ENCODE assay signal across 7 mouse cellular contexts in the genomic region with DNA sequence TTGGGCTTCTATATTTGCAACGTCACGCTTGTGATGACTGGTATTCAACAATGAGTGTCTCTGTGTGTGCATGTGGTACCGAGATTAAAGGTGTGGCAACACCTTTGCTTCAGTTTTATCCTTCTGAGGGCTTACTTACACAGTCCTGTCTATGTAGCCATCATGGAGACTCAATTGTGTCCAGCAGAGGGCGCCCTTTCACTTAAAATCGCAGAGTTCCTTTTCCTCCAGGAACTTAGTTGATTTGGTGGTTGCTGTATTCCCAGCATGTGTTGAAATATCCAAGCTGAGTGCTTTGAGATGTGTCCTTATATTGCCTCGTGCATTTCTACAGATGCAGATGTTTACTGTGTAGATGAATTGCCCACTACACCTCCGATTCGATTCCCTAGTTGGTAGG. TPM values are rescaled to one million over a fixed set of nuclear protein-coding genes. Genes with fewer than 3 reads are reported as not detected.
A peak's percentile ranks its signal among the peaks of the same experiment; 100 is the strongest.
DNase-seq lines count a peak whose midpoint lies in the region; ATAC-seq and TF ChIP-seq lines count a peak whose summit lies in the region.

No protein-coding gene starts in this region.

- H3K4me1 ChIP-seq in intestine, postnatal 0 days (replicated peaks; ENCODE audit: control insufficient read depth, insufficient read depth, low read length): 0 out of 2 replicates have a peak, but pooled peaks cover 16% of the 10 kb centered on the region
- no peaks in the 10 kb centered on the region; the same call in 1 of the 2 replicates for H3K4me1 ChIP-seq in midbrain, embryonic 11.5 days (ENCODE audit: control insufficient read depth, insufficient read depth, low read length)

- intact Hi-C loops in gastrocnemius, postnatal 36 days (cut with DNase I): loop anchor here (1.0 to 5.0 kb wide), 3 partner anchors 47 to 303 kb away; a partner anchor contains a TSS
- intact Hi-C loops in left cerebral cortex, postnatal 25 days (cut with DNase I): loop anchor here (1.0 to 5.0 kb wide), 3 partner anchors 160 to 304 kb away; a partner anchor contains a TSS

- no peak overlapping the region; the same call in 1 of the 2 replicates for H3K4me3 ChIP-seq in intestine, postnatal 0 days (ENCODE audit: low read depth, low read length)
- no peak overlapping the region for H3K4me3 ChIP-seq in midbrain, embryonic 11.5 days (ENCODE audit: low read depth, low read length)

- 0 out of 2 replicates have a peak, but pooled peaks cover 4% of the 10 kb centered on the region for H3K36me3 ChIP-seq in intestine, postnatal 0 days (ENCODE audit: control insufficient read depth, insufficient read depth)
- no peaks in the 10 kb centered on the region for H3K36me3 ChIP-seq in midbrain, embryonic 11.5 days (ENCODE audit: control insufficient read depth, insufficient read depth, low read length)

- 8% methylated on average over 8 of the region's 8 CpGs for WGBS in intestine, postnatal 0 days
- 22% methylated on average over 8 of the region's 8 CpGs for WGBS in midbrain, embryonic 11.5 days

- peak overlapping the region; percentile 51 for H3K4me2 ChIP-seq in intestine, postnatal 0 days (replicated peaks; ENCODE audit: low read depth)
- H3K4me2 ChIP-seq in midbrain, embryonic 11.5 days: no peak overlapping the region

- H3K27me3 ChIP-seq in intestine, postnatal 0 days (replicated peaks; ENCODE audit: control insufficient read depth, insufficient read depth, low read length): no peaks in the 10 kb centered on the region
- no peaks in the 10 kb centered on the region for H3K27me3 ChIP-seq in midbrain, embryonic 11.5 days (ENCODE audit: control insufficient read depth, insufficient read depth, low read length)

- peak; percentile 77 for DNase-seq in adrenal gland, adult 8-10 months
- DNase-seq in embryo, embryonic 11 days: peak; percentile 92
- peak; percentile 81 to 86 for DNase-seq in gastrocnemius, postnatal 36 days
- peak; percentile 92 to 97 for DNase-seq in left cerebral cortex, postnatal 25 days (ENCODE audit: low spot score in 2 of 2)
- DNase-seq in midbrain, embryonic 11.5 days (ENCODE audit: low spot score, missing footprints): peak; percentile 98
- DNase-seq in spleen, adult 18-20 months: peak; percentile 56 to 84

- peak; percentile 93 for TF ChIP-seq CTCF in intestine, postnatal 0 days (IDR thresholded peaks at IDR 0.05; ENCODE audit: low read depth)

- H3K9ac ChIP-seq in intestine, postnatal 0 days (ENCODE audit: low read depth, low read length): no peak overlapping the region
- H3K9ac ChIP-seq in midbrain, embryonic 11.5 days (ENCODE audit: low read length): no peak overlapping the region

- no peaks in the 10 kb centered on the region for H3K9me3 ChIP-seq in intestine, postnatal 0 days (ENCODE audit: control insufficient read depth)
- H3K9me3 ChIP-seq in midbrain, embryonic 11.5 days (ENCODE audit: control insufficient read depth, low read length): no peaks in the 10 kb centered on the region

- ATAC-seq in intestine, postnatal 0 days: peak; percentile 73
- peak; percentile 78 for ATAC-seq in midbrain, embryonic 11.5 days (ENCODE audit: low FRiP score)

- H3K27ac ChIP-seq in intestine, postnatal 0 days (ENCODE audit: low read depth, low read length): peak overlapping the region; percentile 80
- no peak overlapping the region for H3K27ac ChIP-seq in midbrain, embryonic 11.5 days (ENCODE audit: low read depth, low read length)

RNA-seq across cellular contexts. Expression of a gene that starts 4.1 kb away (rescaled TPM):
- total RNA-seq in adrenal gland, adult 8-10 months (2022): 10 to 100 TPM; 32.9 to 46.7 (median 43.7) TPM
- 1 to 10 TPM; 4.9 to 5.9 TPM for total RNA-seq in gastrocnemius, postnatal 36 days (2021)
- polyA plus RNA-seq in intestine, postnatal 0 days (2015; fragmentation: Nextera tagmentation; extraction: Ambion mirVana): 20.0 and 21.4 TPM in 2 replicates
- total RNA-seq in left cerebral cortex, postnatal 25 days (2021): 10 to 100 TPM; 17.6 to 19.1 TPM
- 114 and 126 TPM in 2 replicates for polyA plus RNA-seq in midbrain, embryonic 11.5 days (2014; fragmentation: Nextera tagmentation; extraction: Ambion mirVana)
